Mouse (Mus musculus): Measurements from ENCODE around the gene Cflar. TPM values are rescaled to one million over a fixed set of nuclear protein-coding genes. Genes with fewer than 3 reads are reported as not detected.
"Not testable (repeated sequence)": the region's sequence is repeated elsewhere in the genome, so short reads cannot be mapped to it uniquely, and the experiment has no call there.

Gene Cflar
- polyA plus RNA-seq (2012; rRNA removed): 15.4 and 16.1 TPM in 2 replicates

DNA sequence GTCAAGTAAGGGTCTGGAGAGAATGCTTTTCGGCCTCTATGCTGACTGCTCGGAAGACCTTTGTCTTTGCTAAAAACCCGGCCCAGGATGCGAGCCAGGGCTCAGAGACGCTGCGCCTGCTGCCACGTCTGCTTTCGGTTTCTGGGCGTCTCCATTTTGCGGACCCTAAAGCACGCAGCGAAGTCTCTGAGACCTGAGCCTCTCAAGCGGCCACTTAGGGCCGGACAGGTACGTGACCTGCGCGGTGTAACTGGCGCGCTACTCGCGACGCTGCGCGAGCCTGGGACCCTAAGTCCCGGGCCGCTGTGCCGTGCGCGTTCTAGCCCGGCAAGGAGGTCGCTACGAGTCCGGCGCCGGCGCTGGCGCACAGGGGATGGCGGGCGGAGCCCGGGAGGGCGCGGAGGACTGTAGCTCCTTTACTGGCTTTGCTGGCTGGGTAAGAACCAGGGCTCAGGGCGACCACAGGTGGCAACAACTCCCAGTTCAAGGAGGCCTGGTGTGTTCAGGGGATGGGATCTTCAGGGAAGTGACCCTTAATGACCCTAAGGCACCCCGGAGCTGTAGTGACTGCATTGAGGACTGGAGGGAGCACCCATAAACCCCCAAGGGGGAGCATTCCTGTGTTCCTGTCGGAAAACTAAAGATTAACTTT lies at the start of gene Cflar:
Cflar (plus strand) TSS at position 144 of the 652 bp plus-strand sequence.
- TF ChIP-seq POLR2A (IDR thresholded peaks at IDR 0.05; ENCODE audit: borderline replicate concordance, insufficient read depth, low read length): no peak
- TF ChIP-seq CTCF (IDR thresholded peaks at IDR 0.05; ENCODE audit: borderline replicate concordance, insufficient read depth, low read depth, low read length): no peak
- under 1% methylated on average over 45 of the region's 45 CpGs for WGBS
- H3K27ac ChIP-seq (ENCODE audit: insufficient read depth, low read length): peak within 1 kb of the TSS; percentile 57
- DNase-seq: peak; percentile 69
- no peaks in the 10 kb centered on the region for H3K4me1 ChIP-seq (ENCODE audit: control insufficient read depth, insufficient read depth, low read length)
- H3K4me3 ChIP-seq (replicated peaks; ENCODE audit: insufficient read depth, low read depth, low read length): peak within 1 kb of the TSS; percentile 66
- H3K27me3 ChIP-seq (ENCODE audit: control insufficient read depth, insufficient read depth, low read length): no peaks in the 10 kb centered on the region

DNA sequence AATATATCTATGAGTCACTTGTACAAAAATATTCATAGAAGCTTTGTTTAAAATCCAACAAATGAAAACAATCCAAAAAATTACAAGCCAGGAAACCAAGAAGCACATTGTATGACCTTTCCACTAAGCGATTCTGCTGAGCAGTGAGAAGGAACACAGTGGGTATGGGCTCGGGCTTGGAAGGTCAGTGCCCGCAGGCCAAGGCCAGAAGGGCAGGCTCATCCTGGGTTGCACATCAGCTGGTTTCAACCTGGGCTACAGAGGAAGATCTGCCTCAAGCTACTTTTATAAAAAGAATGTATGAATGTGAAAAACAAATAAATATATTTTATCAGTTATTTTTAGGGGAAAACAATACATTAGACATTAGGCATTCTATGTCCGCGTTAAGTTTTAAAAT lies 48.6 kb upstream of the Cflar start:
- not testable (repeated sequence) for H3K4me1 ChIP-seq (ENCODE audit: control insufficient read depth, insufficient read depth, low read length); H3K27ac ChIP-seq (ENCODE audit: insufficient read depth, low read length); H3K27me3 ChIP-seq (ENCODE audit: control insufficient read depth, insufficient read depth, low read length); H3K4me3 ChIP-seq (replicated peaks; ENCODE audit: insufficient read depth, low read depth, low read length); DNase-seq
- whole genome bisulfite sequencing: 90% methylated on average over 5 of the region's 5 CpGs

DNA sequence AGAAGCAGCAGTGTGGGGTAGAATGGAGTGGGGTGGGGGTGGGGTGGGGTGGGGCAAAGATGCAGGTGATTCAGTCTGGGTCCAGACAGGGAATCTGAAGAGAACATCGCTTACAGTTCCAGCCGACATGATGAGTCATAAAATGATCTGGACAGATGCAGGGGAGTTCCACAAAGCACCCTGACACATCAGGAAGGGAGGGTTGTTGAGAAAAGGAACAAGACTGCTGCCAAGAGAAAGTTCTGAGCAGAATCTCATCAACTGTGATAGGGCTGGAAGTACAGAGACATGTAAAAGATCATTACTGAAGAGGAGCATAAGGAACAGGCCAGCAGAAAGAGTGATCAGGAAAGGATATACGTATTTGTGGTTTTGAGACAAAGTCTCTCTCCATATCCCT lies 47.9 kb upstream of the Cflar start:
- H3K4me3 ChIP-seq (replicated peaks; ENCODE audit: insufficient read depth, low read depth, low read length); H3K4me1 ChIP-seq (ENCODE audit: control insufficient read depth, insufficient read depth, low read length); DNase-seq; H3K27ac ChIP-seq (ENCODE audit: insufficient read depth, low read length); H3K27me3 ChIP-seq (ENCODE audit: control insufficient read depth, insufficient read depth, low read length): not testable (repeated sequence)
- 96% methylated on average over 3 of the region's 3 CpGs for WGBS

DNA sequence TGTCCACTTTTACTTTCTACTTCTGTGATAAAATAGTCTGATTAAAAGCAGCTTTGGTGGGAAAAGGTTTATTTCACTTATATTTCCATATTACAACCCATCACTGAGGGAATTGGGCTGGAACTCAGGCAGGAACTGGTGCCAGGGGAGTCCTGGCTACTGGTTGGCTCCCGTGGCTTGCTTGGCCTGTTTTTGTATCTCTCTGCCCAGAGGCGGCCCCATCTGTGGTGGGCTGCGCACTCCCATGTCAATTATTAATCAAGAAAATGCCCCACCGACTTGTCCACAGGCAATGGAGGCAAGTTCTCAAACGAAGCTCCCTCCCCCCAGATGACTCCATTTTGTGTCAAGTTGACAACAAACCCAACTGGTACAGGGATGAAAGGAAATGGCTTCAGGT lies 43.1 kb upstream of the Cflar start:
- 21% methylated on average over 5 of the region's 5 CpGs for WGBS
- DNase-seq: no peak
- H3K27me3 ChIP-seq (ENCODE audit: control insufficient read depth, insufficient read depth, low read length): no peaks in the 10 kb centered on the region
- no peaks in the 10 kb centered on the region for H3K4me1 ChIP-seq (ENCODE audit: control insufficient read depth, insufficient read depth, low read length)
- no peak overlapping the region for H3K27ac ChIP-seq (ENCODE audit: insufficient read depth, low read length)
- H3K4me3 ChIP-seq (replicated peaks; ENCODE audit: insufficient read depth, low read depth, low read length): no peak overlapping the region
- no peak for TF ChIP-seq POLR2A (IDR thresholded peaks at IDR 0.05; ENCODE audit: borderline replicate concordance, insufficient read depth, low read length)
- no peak for TF ChIP-seq CTCF (IDR thresholded peaks at IDR 0.05; ENCODE audit: borderline replicate concordance, insufficient read depth, low read depth, low read length)

DNA sequence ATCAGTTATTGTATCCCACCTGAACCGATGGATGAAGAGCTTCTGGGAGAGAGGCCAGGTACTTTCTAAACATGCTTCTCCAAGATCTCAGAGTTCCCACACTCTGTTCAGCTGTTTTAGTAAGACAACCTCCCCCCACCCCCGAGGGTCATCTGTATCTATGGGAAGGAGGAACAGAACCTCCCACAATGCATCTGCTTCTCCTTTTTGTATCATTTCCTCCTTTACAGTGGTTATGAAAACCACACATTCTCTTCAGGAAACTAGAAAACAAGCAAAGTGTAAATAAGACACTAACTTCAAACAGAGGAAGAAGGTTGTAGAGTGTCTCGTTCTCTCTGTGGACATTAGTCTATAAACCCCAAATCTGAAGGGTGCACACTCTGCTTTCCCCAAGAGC lies 41.7 kb upstream of the Cflar start:
- DNase-seq; H3K4me1 ChIP-seq (ENCODE audit: control insufficient read depth, insufficient read depth, low read length); H3K27ac ChIP-seq (ENCODE audit: insufficient read depth, low read length); H3K27me3 ChIP-seq (ENCODE audit: control insufficient read depth, insufficient read depth, low read length); H3K4me3 ChIP-seq (replicated peaks; ENCODE audit: insufficient read depth, low read depth, low read length): not testable (repeated sequence)
- WGBS: 91% methylated on average over 3 of the region's 3 CpGs

DNA sequence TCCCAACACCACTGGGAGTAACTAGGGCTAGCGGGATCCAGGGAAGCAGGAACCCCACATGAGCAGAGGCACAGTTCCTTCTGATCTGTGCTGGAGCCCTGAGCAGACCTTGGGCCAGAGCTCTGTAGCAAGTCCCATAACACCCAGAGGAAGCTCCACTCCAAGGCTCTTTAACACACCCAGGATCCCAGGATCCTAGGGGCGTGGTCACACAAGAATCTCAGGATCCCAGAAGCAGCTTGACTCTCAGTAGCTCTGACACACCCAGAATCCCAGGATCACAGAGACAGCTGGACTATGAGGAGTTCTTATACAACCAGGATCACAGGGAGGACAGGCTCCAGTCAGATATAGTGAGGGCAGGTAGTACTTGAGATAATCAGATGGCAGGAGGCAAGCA lies 39.2 kb upstream of the Cflar start:
- DNase-seq: no peak
- no peaks in the 10 kb centered on the region for H3K4me1 ChIP-seq (ENCODE audit: control insufficient read depth, insufficient read depth, low read length)
- 88% methylated on average over 2 of the region's 2 CpGs for WGBS
- H3K27ac ChIP-seq (ENCODE audit: insufficient read depth, low read length): no peak overlapping the region
- H3K4me3 ChIP-seq (replicated peaks; ENCODE audit: insufficient read depth, low read depth, low read length): no peak overlapping the region
- H3K27me3 ChIP-seq (ENCODE audit: control insufficient read depth, insufficient read depth, low read length): no peaks in the 10 kb centered on the region
- TF ChIP-seq POLR2A (IDR thresholded peaks at IDR 0.05; ENCODE audit: borderline replicate concordance, insufficient read depth, low read length) (no peak), CTCF (IDR thresholded peaks at IDR 0.05; ENCODE audit: borderline replicate concordance, insufficient read depth, low read depth, low read length) (no peak)

DNA sequence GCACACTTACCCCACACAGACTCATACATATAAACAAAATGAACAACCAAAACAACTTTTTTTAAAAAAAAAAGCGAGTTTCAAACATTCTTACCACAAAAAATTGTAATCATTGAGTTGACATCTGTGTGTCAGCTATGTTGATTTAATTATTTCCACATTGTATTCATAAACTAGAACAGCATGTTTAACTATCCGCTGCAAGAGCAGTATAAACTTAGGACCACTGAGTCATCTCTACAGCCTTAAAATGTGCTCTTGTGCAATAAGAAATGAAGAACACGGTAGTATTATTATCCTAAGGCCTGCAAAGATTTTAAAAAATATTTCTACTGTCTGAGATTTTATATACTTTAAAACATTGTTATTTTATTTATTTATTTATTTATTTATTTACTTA lies 36.3 kb upstream of the Cflar start:
- Histone ChIP-seq H3K27ac (ENCODE audit: insufficient read depth, low read length) (no peak overlapping the region), H3K4me3 (replicated peaks; ENCODE audit: insufficient read depth, low read depth, low read length) (no peak overlapping the region), H3K27me3 (ENCODE audit: control insufficient read depth, insufficient read depth, low read length) (no peaks in the 10 kb centered on the region), H3K4me1 (ENCODE audit: control insufficient read depth, insufficient read depth, low read length) (no peaks in the 10 kb centered on the region)
- DNase-seq: no peak
- 87% methylated on average over 3 of the region's 3 CpGs for WGBS
- TF ChIP-seq POLR2A (IDR thresholded peaks at IDR 0.05; ENCODE audit: borderline replicate concordance, insufficient read depth, low read length) (no peak), CTCF (IDR thresholded peaks at IDR 0.05; ENCODE audit: borderline replicate concordance, insufficient read depth, low read depth, low read length) (no peak)

DNA sequence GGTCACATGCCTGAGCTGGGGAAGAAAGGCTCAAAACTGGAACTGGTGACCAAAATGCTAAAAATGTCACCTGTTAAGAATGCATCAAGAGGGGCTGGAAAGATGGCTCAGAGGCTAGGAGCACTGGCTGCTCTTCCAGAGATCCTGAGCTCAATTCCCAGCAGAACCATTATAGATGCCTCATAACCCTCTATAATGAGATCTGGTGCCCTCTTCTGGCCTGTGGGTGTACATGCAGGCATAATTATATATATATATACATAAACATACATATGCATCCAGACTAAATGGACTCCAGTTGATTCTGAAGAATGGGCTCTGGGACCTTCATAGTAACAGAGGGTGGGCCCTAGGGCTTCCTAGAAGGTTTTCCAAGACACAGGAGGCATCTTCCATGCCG lies 33.7 kb upstream of the Cflar start:
- Histone ChIP-seq H3K4me3 (replicated peaks; ENCODE audit: insufficient read depth, low read depth, low read length) (no peak overlapping the region), H3K4me1 (ENCODE audit: control insufficient read depth, insufficient read depth, low read length) (no peaks in the 10 kb centered on the region), H3K27me3 (ENCODE audit: control insufficient read depth, insufficient read depth, low read length) (no peaks in the 10 kb centered on the region), H3K27ac (ENCODE audit: insufficient read depth, low read length) (no peak overlapping the region)
- peak; percentile 11; the same call in 1 of the 2 replicates for TF ChIP-seq CTCF (IDR thresholded peaks at IDR 0.05; ENCODE audit: borderline replicate concordance, insufficient read depth, low read depth, low read length)
- TF ChIP-seq POLR2A (IDR thresholded peaks at IDR 0.05; ENCODE audit: borderline replicate concordance, insufficient read depth, low read length): no peak
- 87% methylated on average over 1 of the region's 1 CpGs for WGBS
- DNase-seq: peak in 1 of 2 experiments; percentile 32

DNA sequence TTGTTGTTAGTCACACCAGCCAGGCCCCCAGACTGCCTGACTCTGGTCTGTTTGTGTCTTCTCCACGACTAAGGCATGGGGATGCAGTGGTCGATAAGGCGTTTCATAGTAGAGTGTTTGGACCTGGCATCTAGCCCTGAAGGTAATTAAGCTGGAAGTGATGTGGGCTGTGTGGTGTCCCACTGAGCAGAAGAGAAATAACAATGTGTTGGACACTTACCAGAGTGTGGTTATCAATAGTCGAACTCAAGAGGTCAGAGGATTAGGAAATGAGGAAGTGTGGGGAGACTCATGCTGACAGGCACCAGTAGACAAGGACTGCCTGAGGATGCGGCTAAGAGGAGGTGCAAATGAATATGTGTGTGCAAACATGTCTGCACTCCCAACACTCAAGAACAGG lies 32.9 kb upstream of the Cflar start:
- H3K4me3 ChIP-seq (replicated peaks; ENCODE audit: insufficient read depth, low read depth, low read length); H3K27me3 ChIP-seq (ENCODE audit: control insufficient read depth, insufficient read depth, low read length); DNase-seq; H3K4me1 ChIP-seq (ENCODE audit: control insufficient read depth, insufficient read depth, low read length); H3K27ac ChIP-seq (ENCODE audit: insufficient read depth, low read length): not testable (repeated sequence)
- WGBS: 38% methylated on average over 5 of the region's 5 CpGs

Data from cerebellum, adult 2 months (tissue).